9 mouse cellular contexts compared by ENCODE assay signal in genomic region chr2:59829718-59830117, GRCm38 (mm10). TPM values are rescaled to one million over a fixed set of nuclear protein-coding genes. Genes with fewer than 3 reads are reported as not detected.
DNase-seq lines count a peak whose midpoint lies in the region; ATAC-seq and TF ChIP-seq lines count a peak whose summit lies in the region.
"Had no signal": no experiment of that assay in that cellular context is flagged by ENCODE, and none has a peak within 500 bp of the region (broad histone marks: within the 10 kb centered on the region; RNA-seq: fewer than 3 reads in every experiment).

No protein-coding gene starts in this region.

- intact Hi-C loops in left cerebral cortex, postnatal 14 days (cut with DNase I): loop anchor here (5.0 kb wide), 1 partner anchor 58 kb away; no protein-coding TSS in a partner anchor

- peaks cover 25% of the 10 kb centered on the region for H3K36me3 ChIP-seq in heart, embryonic 13.5 days
- H3K36me3 ChIP-seq in forebrain, embryonic 15.5 days: no peaks in the 10 kb centered on the region
- H3K36me3 ChIP-seq in limb, embryonic 15.5 days: peaks cover 35% of the 10 kb centered on the region

- no peaks in the 10 kb centered on the region for H3K9me3 ChIP-seq in heart, embryonic 13.5 days
- H3K9me3 ChIP-seq in forebrain, embryonic 15.5 days: no peaks in the 10 kb centered on the region
- H3K9me3 ChIP-seq in limb, embryonic 15.5 days: no peaks in the 10 kb centered on the region

- WGBS in heart, embryonic 13.5 days: 57% methylated on average over 7 of the region's 7 CpGs
- WGBS in forebrain, embryonic 15.5 days: 84% methylated on average over 7 of the region's 7 CpGs
- 61% methylated on average over 7 of the region's 7 CpGs for WGBS in limb, embryonic 15.5 days

- peak overlapping the region; percentile 98 for H3K27ac ChIP-seq in heart, embryonic 13.5 days (replicated peaks)
- peak overlapping the region; percentile 51 for H3K27ac ChIP-seq in bone marrow macrophage, adult 2 months (ENCODE audit: insufficient read depth, low read depth, low read length)
- peak overlapping the region; percentile 55; the same call in 1 of the 2 replicates for H3K27ac ChIP-seq in forebrain, embryonic 15.5 days (replicated peaks)
- H3K27ac ChIP-seq in limb, embryonic 15.5 days: peak overlapping the region; percentile 74; the same call in 1 of the 2 replicates

- H3K4me3 ChIP-seq in heart, embryonic 13.5 days: no peak overlapping the region
- H3K4me3 ChIP-seq in bone marrow macrophage, adult 2 months (ENCODE audit: insufficient read depth, low read length): no peak overlapping the region
- no peak overlapping the region for H3K4me3 ChIP-seq in forebrain, embryonic 15.5 days
- no peak overlapping the region for H3K4me3 ChIP-seq in limb, embryonic 15.5 days

- TF ChIP-seq CTCF in bone marrow macrophage, adult 2 months (IDR thresholded peaks at IDR 0.05; ENCODE audit: low read depth, low read length): no peak

- no peaks in the 10 kb centered on the region for H3K27me3 ChIP-seq in heart, embryonic 13.5 days (replicated peaks)
- no peaks in the 10 kb centered on the region for H3K27me3 ChIP-seq in forebrain, embryonic 15.5 days
- no peaks in the 10 kb centered on the region for H3K27me3 ChIP-seq in limb, embryonic 15.5 days

- H3K4me2 ChIP-seq in heart, embryonic 13.5 days: peak overlapping the region; percentile 51
- H3K4me2 ChIP-seq in forebrain, embryonic 15.5 days (replicated peaks): no peak overlapping the region
- no peak overlapping the region for H3K4me2 ChIP-seq in limb, embryonic 15.5 days

- ATAC-seq in heart, embryonic 13.5 days (ENCODE audit: extremely low read depth, insufficient number of reproducible peaks, low FRiP score, low TSS enrichment): no peak
- 0 out of 2 replicates have a peak, but pooled peaks have one; percentile 15 for ATAC-seq in forebrain, embryonic 15.5 days (replicated peaks)
- no peak for ATAC-seq in limb, embryonic 15.5 days (ENCODE audit: insufficient number of reproducible peaks, low FRiP score, low TSS enrichment, low read depth)

- H3K9ac ChIP-seq in heart, embryonic 13.5 days: peak overlapping the region; percentile 74
- H3K9ac ChIP-seq in forebrain, embryonic 15.5 days (replicated peaks): no peak overlapping the region
- H3K9ac ChIP-seq in limb, embryonic 15.5 days: no peak overlapping the region

- DNase-seq in heart, adult 11 months: no peak
- DNase-seq in right cerebral cortex, postnatal 10 days (ENCODE audit: low spot score in 2 of 2): no peak
- no peak for DNase-seq in thymus, postnatal 10 days (ENCODE audit: low spot score in 2 of 2)
- no peak for DNase-seq in left cerebral cortex, postnatal 14 days (ENCODE audit: low spot score in 2 of 2)
- DNase-seq: cerebellum, adult 8-10 months had no signal

- no peak for TF ChIP-seq POLR2A in bone marrow macrophage, adult 2 months (IDR thresholded peaks at IDR 0.05; ENCODE audit: borderline replicate concordance, low read depth, low read length)

- peaks cover 96% of the 10 kb centered on the region for H3K4me1 ChIP-seq in heart, embryonic 13.5 days
- peaks cover 17% of the 10 kb centered on the region for H3K4me1 ChIP-seq in bone marrow macrophage, adult 2 months (ENCODE audit: control insufficient read depth, insufficient read depth, low read length)
- peaks cover 27% of the 10 kb centered on the region for H3K4me1 ChIP-seq in forebrain, embryonic 15.5 days
- H3K4me1 ChIP-seq in limb, embryonic 15.5 days: peaks cover 29% of the 10 kb centered on the region

RNA-seq across cellular contexts. Expression of gene Wdsub1, which starts 52.7 kb away (rescaled TPM):
- 42.7 and 51.8 TPM in 2 replicates for polyA plus RNA-seq in heart, embryonic 13.5 days (2015; fragmentation: Nextera tagmentation; extraction: Ambion mirVana)
- 16.0 and 16.1 TPM in 2 replicates for polyA plus RNA-seq in bone marrow macrophage, adult 2 months (2012; ENCODE audit: insufficient read depth, insufficient read length, missing spikeins)
- polyA plus RNA-seq in forebrain, embryonic 15.5 days (2015; fragmentation: Nextera tagmentation; extraction: Ambion mirVana): 10.7 and 11.5 TPM in 2 replicates
- 34.2 and 40.5 TPM in 2 replicates for polyA plus RNA-seq in limb, embryonic 15.5 days (2015; fragmentation: Nextera tagmentation; extraction: Ambion mirVana)
- 10 to 100 TPM; 16.2 to 16.7 TPM for total RNA-seq in left cerebral cortex, postnatal 14 days (2021)
